Mouse (Mus musculus) limb, embryonic 15.5 days (tissue): ENCODE results near the gene Wipf3. TPM values are rescaled to one million over a fixed set of nuclear protein-coding genes. Genes with fewer than 3 reads are reported as not detected.

Source experiments
- ATAC-seq: fragments of 200-750 bp; cut with Nextera tagmentation; 2 replicates; pipeline ENCODE4 v1.8.0; 2017; ENCODE audit warnings: low read depth, moderate TSS enrichment; ENCODE audit not compliant: insufficient number of reproducible peaks, low FRiP score, low TSS enrichment
- H3K27ac ChIP-seq: fragments of 300-500 bp; sonication (generic); 2 replicates; pipeline ENCODE4 v1.5.1; 2015; ENCODE audit warnings: moderate library complexity, mild to moderate bottlenecking, inconsistent platforms
- H3K27me3 ChIP-seq: fragments of 300-500 bp; sonication (generic); 2 replicates; pipeline ENCODE4 v1.6.1; 2015; ENCODE audit warnings: inconsistent platforms
- H3K36me3 ChIP-seq: fragments of 300-500 bp; sonication (generic); 2 replicates; pipeline ENCODE4 v1.6.1; 2015; ENCODE audit warnings: inconsistent platforms
- H3K4me1 ChIP-seq: fragments of 300-500 bp; sonication (generic); 2 replicates; pipeline ENCODE4 v1.6.1; 2015; ENCODE audit warnings: inconsistent platforms
- H3K4me2 ChIP-seq: fragments of 300-500 bp; sonication (generic); 2 replicates; pipeline ENCODE4 v1.6.1; 2015; ENCODE audit warnings: mild to moderate bottlenecking, inconsistent platforms
- H3K4me3 ChIP-seq: fragments of 300-500 bp; sonication (generic); 2 replicates; pipeline ENCODE4 v1.5.1; 2015; ENCODE audit warnings: mild to moderate bottlenecking, inconsistent platforms
- H3K9ac ChIP-seq: fragments of 300-500 bp; sonication (generic); 2 replicates; pipeline ENCODE4 v1.6.1; 2015; ENCODE audit warnings: inconsistent platforms
- H3K9me3 ChIP-seq: fragments of 300-500 bp; sonication (generic); 2 replicates; pipeline ENCODE4 v1.6.1; 2016; ENCODE audit warnings: inconsistent platforms
- WGBS: fragments of 180-500 bp; shearing (Covaris S2); methylation state at CpG from one replicate; pipeline ENCODE4 v1.1.7; 2015; 5-methylcytosine and 5-hydroxymethylcytosine counted together
- polyA plus RNA-seq: library from polyadenylated mRNA; unstranded; fragments of >200 nt; fragmentation: Nextera tagmentation; extraction: Ambion mirVana; gene quantifications from 2 replicates; pipeline ENCODE4 v1.2.1, GENCODE M21; 2015

The Wipf3 gene
- polyA plus RNA-seq, 1 experiment from 2014 or later, result 1.5 TPM

DNA sequence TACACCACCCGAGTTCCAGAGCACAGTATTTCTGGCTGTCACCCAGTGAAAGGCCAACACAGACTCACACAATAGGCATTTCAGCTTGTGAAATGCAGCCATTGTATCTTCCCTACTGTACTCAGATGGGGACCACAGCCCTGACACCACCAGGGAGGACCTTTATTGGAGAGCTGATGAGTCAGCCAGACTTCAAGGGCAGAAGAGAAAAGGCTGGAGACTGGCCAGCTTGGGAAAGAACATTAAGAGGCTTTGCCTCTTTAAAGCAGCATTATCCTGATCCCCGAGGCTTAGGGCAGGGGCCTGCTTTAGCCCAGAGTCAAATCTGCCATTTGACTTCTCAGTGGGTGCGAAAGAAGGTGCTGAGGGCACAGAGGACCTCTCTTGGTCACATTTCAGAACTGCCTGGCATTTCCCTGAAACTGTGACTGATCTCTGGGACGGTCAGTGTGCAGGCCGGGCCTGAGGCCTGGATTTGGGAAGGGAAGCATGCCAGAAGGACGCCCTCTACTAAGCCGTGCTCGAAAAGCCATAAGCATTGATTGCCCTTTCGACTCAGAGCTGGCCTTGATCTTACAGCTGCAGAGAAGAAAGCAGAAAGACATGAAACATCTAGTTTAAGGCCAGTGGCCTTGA is 111.0 kb downstream of the Wipf3 start:
- ATAC-seq, result no peak
- 67% methylated on average over 9 of the region's 9 CpGs for WGBS
- Histone ChIP-seq H3K27me3 (no peaks in the 10 kb centered on the region), H3K27ac (no peak overlapping the region), H3K9ac (no peak overlapping the region), H3K4me2 (no peak overlapping the region), H3K9me3 (no peaks in the 10 kb centered on the region), H3K4me1 (no peaks in the 10 kb centered on the region), H3K4me3 (no peak overlapping the region), H3K36me3 (no peaks in the 10 kb centered on the region)

DNA sequence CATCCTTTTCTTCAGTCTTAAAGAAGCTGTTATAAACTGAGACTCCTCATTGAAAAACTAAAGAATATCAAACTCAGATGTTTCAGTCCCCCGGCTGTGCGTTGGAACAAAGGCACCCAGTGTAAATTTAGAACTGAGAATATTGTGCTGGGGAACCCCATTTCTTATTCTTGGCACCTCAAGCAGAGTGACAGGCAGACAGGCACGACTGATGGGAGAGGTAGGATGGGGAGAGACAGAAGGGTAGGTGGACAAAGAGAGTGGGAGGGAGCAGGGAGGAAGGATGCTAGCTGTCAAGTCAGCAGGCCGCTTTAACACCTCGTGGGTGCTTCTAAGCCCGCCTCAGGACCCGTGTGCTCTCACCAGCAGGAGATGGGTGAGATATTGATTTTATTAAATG is 113.4 kb downstream of the Wipf3 start:
- H3K4me2 ChIP-seq, result no peak overlapping the region
- no peak overlapping the region for H3K27ac ChIP-seq
- no peaks in the 10 kb centered on the region for H3K9me3 ChIP-seq
- H3K4me3 ChIP-seq, result no peak overlapping the region
- H3K9ac ChIP-seq, result no peak overlapping the region
- H3K4me1 ChIP-seq, result no peaks in the 10 kb centered on the region
- no peaks in the 10 kb centered on the region for H3K27me3 ChIP-seq
- ATAC-seq, result no peak
- 73% methylated on average over 7 of the region's 7 CpGs for WGBS
- no peaks in the 10 kb centered on the region for H3K36me3 ChIP-seq

DNA sequence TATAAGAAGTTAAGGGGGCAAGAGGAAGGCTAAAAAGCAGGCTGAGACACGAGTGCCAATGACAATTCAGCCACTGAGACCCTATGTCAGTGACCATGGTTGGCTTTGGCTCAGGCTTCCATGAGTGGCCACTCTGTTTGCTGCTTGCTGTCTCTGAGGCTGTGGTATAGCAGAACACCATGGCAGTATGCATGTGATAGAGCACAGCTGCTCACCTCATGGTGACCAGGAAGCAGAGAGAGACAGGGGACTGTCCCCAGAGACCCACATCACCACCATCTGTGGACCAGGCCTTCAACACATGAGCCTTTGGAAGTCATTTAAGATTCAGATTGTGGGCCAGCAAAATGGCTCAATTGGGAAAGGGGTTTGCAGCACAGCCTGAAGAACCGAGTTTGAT is 114.2 kb downstream of the Wipf3 start:
- Histone ChIP-seq H3K27me3 (no peaks in the 10 kb centered on the region), H3K36me3 (no peaks in the 10 kb centered on the region), H3K4me1 (peaks cover 4% of the 10 kb centered on the region), H3K4me3 (no peak overlapping the region), H3K4me2 (no peak overlapping the region), H3K27ac (no peak overlapping the region), H3K9ac (no peak overlapping the region), H3K9me3 (no peaks in the 10 kb centered on the region)
- ATAC-seq, result no peak
- 85% methylated on average over 2 of the region's 2 CpGs for WGBS

DNA sequence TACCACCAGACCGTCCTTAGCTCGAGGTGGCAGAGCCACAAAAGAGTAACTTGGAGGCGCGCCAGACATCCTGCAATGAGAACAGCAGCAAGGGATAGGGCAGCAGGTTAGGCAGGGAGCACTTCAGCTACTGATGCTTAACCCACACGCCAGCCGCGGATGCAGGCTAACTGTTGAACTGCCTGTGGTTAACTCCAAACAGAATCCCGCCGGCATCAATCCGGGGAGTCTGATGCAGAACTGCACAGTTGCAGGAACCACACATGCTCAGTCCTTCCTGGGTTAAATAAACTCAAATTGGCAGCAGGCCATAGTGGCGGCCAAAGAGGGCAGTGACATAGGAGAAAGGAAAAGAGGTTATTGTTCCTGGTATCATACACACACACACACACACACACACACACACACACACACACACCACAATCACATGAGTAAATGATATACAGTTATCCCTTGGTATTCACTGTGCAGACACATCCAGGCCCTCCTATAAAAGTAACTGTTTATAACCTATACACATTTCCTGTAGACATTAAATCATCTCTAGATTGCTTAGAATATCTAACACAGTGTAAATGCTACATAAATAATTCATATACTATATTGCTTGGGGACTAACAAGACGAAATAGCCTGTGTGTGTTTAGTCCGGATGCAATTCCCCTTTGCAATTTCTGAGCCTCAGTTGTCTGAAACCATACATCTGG is 119.1 kb downstream of the Wipf3 start:
- Histone ChIP-seq H3K9ac (no peak overlapping the region), H3K9me3 (no peaks in the 10 kb centered on the region), H3K4me1 (peaks cover 9% of the 10 kb centered on the region), H3K27ac (no peak overlapping the region), H3K27me3 (no peaks in the 10 kb centered on the region), H3K4me2 (no peak overlapping the region), H3K36me3 (no peaks in the 10 kb centered on the region), H3K4me3 (no peak overlapping the region)
- no peak for ATAC-seq
- WGBS, result 56% methylated on average over 13 of the region's 13 CpGs

- 51% methylated on average over 4 of the region's 4 CpGs for WGBS
- Histone ChIP-seq H3K36me3 (no peaks in the 10 kb centered on the region), H3K4me1 (peaks cover 9% of the 10 kb centered on the region), H3K27me3 (no peaks in the 10 kb centered on the region), H3K9me3 (no peaks in the 10 kb centered on the region), H3K4me2 (no peak overlapping the region), H3K27ac (no peak overlapping the region), H3K4me3 (no peak overlapping the region), H3K9ac (no peak overlapping the region)
- ATAC-seq, result no peak
Observed at GRCm38 (mm10) chr6:54549311-54549710, 119.9 kb downstream of the Wipf3 start.

GRCm38 (mm10) chr6:54550801-54551323 is 121.5 kb downstream of the Wipf3 start:
- no peak for ATAC-seq
- no peak overlapping the region for H3K9ac ChIP-seq
- no peak overlapping the region for H3K4me2 ChIP-seq
- 58% methylated on average over 6 of the region's 7 CpGs for WGBS
- H3K27me3 ChIP-seq, result no peaks in the 10 kb centered on the region
- peaks cover 9% of the 10 kb centered on the region for H3K4me1 ChIP-seq
- no peak overlapping the region for H3K27ac ChIP-seq
- H3K36me3 ChIP-seq, result no peaks in the 10 kb centered on the region
- H3K4me3 ChIP-seq, result no peak overlapping the region
- H3K9me3 ChIP-seq, result no peaks in the 10 kb centered on the region

DNA sequence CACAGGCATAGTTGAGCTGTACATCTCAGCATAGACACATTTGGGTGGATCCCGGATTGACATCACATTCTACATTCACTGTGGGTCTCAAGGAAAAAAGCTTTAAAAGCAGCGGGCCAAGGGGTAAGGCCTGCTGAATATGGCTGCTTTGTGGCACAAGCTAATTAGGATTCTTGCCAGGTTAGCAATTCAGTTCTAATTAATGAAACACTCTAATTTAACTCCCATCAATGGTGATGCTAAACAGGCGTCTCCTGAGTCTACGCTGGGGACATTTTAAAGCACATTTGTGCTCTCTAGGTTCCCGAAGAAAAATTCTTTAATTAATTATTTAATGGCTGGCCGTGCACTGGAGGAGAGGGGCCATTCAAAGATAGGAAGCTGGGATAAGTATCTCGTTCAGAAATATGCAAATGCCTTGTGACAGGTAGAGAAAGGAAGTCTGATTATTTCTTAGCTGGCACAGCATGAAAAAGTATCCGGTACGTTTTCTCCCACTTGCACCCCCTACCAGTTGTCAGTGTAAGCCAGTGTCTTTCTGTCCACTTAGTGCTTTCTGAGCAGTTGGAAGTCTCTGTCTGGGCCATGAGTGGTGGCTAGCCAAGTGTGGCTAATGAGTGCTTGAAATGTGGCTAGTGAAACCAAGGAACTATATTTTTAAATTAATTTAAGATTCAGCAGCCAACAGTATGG is 123.5 kb downstream of the Wipf3 start:
- Histone ChIP-seq H3K9ac (no peak overlapping the region), H3K36me3 (no peaks in the 10 kb centered on the region), H3K4me2 (no peak overlapping the region), H3K4me1 (peaks cover 9% of the 10 kb centered on the region), H3K27ac (no peak overlapping the region), H3K4me3 (no peak overlapping the region), H3K9me3 (no peaks in the 10 kb centered on the region), H3K27me3 (no peaks in the 10 kb centered on the region)
- WGBS, result 66% methylated on average over 9 of the region's 9 CpGs
- ATAC-seq, result no peak

Other genes with a start within 250 kb of the Wipf3 start
- 0.61 and 0.62 TPM in 2 replicates for gene Prr15, start 103.8 kb upstream of the Wipf3 start, polyA plus RNA-seq
- 6.4 and 7.8 TPM in 2 replicates for gene Scrn1, start 136.9 kb downstream of the Wipf3 start, polyA plus RNA-seq
- 5.8 and 7.6 TPM in 2 replicates for gene Plekha8, start 165.5 kb downstream of the Wipf3 start, polyA plus RNA-seq
- gene Fkbp14, start 167.7 kb downstream of the Wipf3 start, polyA plus RNA-seq, result 69.7 and 71.9 TPM in 2 replicates